Mouse (Mus musculus): ENCODE results near the gene Capza2.

The Capza2 gene

GRCm38 (mm10) chr6:17637205-17638203, 1.5 kb downstream of the Capza2 start:
- in situ Hi-C loops (cut with MboI; ENCODE audit: low sequenced_read_pairs) = no loop called here

GRCm38 (mm10) chr6:17640031-17640430, 4.0 kb downstream of the Capza2 start:
- in situ Hi-C loops (cut with MboI; ENCODE audit: low sequenced_read_pairs) = no loop called here

GRCm38 (mm10) chr6:17642739-17643138, 6.7 kb downstream of the Capza2 start:
- in situ Hi-C loops (cut with MboI; ENCODE audit: low sequenced_read_pairs) = no loop called here

DNA sequence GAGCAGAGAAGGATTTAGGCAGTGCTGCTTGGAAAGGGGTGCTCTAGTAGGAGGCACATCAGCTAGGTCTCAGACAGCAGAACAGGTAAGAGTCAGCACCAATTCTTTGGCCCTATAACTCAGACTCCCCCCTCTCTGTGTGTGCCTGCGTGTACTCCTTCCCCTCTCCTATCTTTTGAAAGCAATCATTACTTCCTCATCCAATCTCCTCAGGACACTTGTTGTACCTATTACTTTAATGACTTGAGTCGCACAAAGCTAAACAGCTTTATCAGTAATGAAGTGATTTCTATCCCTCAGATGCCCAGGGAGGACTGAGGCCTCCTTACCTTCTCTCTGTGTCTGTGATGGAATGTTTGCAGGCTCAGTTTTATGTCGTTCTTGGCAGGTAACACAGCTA, 10.1 kb downstream of the Capza2 start:
- in situ Hi-C loops (cut with MboI; ENCODE audit: low sequenced_read_pairs) = no loop called here

GRCm38 (mm10) chr6:17652132-17652531, 16.1 kb downstream of the Capza2 start:
- in situ Hi-C loops (cut with MboI; ENCODE audit: low sequenced_read_pairs) = no loop called here

- in situ Hi-C loops (cut with MboI; ENCODE audit: low sequenced_read_pairs) = no loop called here
These were observed 19.0 kb downstream of the Capza2 start for GRCm38 (mm10) chr6:17655080-17655479.

DNA sequence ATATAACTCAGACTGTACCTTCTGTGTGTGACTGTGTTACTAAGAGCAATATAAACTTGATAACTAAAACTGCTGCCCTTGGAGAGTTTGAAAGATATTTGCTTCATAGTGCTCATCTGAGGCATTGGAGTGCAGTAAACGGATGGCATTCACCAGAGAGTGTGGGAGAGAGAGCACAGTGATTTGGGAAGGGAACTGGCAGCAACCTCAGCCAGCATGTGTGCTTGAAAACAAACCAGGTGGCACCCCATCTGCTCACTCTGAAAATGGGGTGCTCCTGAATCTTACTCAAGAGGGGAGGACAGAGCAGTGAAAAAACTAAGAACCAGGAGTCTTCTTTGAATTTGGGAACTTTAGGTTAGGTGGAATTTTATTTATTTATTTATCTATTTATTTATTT, 21.3 kb downstream of the Capza2 start:
- in situ Hi-C loops (cut with MboI; ENCODE audit: low sequenced_read_pairs) = no loop called here

DNA sequence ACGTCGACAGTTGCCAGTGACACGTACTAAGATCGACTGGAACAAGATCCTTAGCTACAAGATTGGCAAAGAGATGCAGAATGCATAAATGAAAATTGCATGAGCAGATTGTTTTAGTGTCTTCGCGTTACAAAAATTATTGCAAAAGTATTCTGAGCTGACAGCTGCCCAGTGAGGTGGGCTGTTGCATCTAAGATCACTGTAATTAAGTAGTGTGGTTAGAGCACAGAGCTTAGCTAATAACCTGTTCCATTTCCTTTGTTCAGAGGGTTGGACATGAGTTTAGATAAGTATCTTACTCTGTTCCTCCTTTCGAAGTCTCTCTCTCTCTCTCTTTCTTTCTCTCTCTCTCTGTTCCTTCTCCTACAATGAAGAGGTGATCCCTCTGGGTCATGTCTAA, 29.3 kb downstream of the Capza2 start:
- in situ Hi-C loops (cut with MboI; ENCODE audit: low sequenced_read_pairs) = no loop called here

GRCm38 (mm10) chr6:17666024-17666423, 30.0 kb downstream of the Capza2 start:
- in situ Hi-C loops (cut with MboI; ENCODE audit: low sequenced_read_pairs) = no loop called here

DNA sequence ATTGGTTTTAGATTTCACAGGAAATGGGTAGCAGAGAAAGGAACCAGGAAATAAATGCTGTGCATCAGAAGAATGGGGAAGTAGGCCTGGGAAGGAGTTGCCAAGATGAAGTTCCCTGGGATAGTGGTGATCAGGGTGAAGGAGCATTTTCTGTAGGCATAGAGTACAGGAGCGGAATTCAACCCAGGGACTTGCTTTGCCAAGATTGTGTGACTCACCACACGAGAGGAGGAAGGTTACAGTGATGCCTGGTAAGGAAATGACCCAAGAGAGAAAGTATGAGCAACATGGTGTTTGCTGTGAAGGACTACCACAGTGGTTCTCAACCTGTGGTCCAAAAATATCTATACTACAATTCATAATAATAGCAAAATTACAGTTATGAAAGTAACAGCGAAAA, 31.8 kb downstream of the Capza2 start:
- in situ Hi-C loops (cut with MboI; ENCODE audit: low sequenced_read_pairs) = no loop called here

DNA sequence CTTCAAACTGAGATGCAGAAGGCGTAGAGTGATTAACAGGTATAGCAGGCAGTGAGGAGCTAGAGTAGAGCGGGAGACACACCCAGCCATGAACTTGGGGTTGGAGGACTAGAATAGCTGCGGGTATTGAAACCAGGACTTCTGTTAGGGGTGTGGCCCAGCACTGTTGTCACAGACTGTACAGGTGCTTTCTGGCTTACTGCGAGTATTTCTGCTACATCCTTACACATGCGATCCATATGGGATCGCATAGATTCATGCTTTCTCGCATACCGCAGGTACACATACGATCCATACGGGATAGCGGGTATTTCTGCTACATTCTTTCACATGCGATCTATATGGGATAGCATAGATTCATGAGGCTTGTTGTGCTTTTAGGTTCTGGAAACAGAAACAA, 32.3 kb downstream of the Capza2 start:
- in situ Hi-C loops (cut with MboI; ENCODE audit: low sequenced_read_pairs) = no loop called here

DNA sequence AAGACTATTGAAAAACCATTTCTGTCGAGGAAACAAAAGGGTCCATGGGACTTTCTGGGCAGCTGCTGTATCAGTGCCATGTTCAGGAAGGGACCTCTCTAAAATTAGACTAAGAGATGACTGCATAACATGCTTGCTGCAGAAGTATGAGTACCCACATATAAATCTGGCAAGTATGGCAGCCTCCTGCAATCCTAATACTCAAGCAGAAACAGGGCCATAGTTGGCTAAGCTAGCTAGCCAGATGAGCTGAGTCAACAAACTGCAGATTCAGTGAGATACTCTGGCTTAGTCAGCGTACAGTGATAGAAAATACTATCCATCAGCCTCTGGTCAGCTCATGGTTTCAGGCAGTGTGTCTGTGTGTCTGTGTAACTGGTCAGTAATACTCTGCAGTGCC, 33.8 kb downstream of the Capza2 start:
- in situ Hi-C loops (cut with MboI; ENCODE audit: low sequenced_read_pairs) = no loop called here

- in situ Hi-C loops (cut with MboI; ENCODE audit: low sequenced_read_pairs) = loop anchor here (5.0 kb wide), 1 partner anchor 157 kb away; no protein-coding TSS in a partner anchor
These were observed 39.2 kb downstream of the Capza2 start for GRCm38 (mm10) chr6:17675019-17675756.

DNA sequence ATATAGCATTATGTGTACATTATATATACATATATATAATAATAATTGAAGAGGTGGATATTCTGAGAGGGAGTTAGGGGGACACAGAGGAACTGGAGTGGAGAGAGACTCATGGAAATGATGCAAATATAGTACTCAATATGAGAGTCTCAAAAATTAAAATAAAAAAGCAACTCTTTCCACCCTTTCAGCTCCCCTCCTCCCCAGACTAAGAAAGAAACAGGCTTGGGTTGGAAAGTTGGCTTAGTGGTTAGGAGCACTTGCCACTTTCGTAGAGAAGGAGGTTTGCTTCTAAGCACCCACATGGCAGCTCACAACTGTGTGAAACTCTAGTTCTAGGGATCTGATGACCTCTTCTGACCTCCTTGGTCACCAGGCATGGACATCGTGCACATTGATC, 41.0 kb downstream of the Capza2 start:
- in situ Hi-C loops (cut with MboI; ENCODE audit: low sequenced_read_pairs) = loop anchor here (5.0 kb wide), 1 partner anchor 155 kb away; no protein-coding TSS in a partner anchor

- in situ Hi-C loops (cut with MboI; ENCODE audit: low sequenced_read_pairs) = no loop called here
These were observed 44.4 kb downstream of the Capza2 start for GRCm38 (mm10) chr6:17680266-17680925.

DNA sequence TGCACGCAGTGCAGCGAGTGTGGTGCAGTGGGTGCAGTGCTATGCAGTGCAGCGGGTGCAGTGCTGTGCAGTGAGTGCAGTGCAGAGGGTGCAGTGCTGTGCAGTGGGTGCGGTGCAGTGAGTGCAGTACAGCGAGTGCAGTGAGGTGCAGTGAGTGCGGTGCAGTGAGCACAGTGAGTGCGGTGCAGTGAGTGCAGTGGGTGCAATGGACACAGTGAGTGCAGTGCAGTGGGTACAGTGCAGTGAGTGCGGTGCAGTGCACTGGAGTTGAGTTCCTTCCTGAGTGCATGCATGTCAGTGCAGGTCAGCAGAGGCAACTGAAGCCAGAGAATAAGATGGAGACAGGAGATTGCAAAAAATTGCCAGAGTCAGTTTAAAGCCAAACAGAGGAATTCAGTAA, 45.8 kb downstream of the Capza2 start:
- in situ Hi-C loops (cut with MboI; ENCODE audit: low sequenced_read_pairs) = no loop called here

DNA sequence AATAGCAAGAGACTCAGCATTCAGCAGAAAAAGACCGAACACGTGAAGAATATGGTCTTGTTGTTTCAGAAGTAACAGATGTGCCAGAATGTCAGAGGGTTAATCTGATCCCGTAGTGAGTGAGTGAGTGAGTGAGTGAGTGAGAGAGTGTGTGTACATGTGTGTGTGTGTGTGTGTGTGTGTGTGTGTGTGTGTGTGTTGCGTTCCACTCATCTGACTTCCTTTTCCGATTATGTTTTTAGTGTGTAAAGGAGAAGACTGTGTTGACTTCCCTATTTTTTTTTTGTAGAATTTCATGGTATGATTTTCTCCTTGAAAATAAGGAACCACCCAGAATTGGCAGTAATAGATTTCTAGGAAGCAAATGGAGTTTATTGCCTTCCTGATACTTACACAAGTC, 52.6 kb downstream of the Capza2 start:
- in situ Hi-C loops (cut with MboI; ENCODE audit: low sequenced_read_pairs) = no loop called here

DNA sequence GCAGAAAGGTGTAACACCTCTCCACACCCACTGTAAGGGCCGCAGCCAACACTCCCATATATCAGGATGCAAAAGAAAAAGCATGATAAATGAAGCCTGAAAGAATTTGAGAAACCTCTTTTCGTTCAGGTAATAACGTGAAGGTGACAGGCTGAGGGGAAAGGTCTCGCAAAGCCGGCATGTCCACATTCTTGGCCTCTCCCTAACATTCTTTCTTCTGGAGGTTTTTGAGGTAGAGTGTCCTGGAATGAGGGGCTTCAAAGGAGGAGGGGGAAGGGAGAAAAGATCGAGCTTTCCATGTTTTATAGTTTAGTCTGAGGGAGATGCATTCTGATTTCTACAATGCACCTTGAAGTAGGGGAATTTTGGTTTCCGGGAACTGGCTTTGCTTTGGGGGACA, 56.6 kb downstream of the Capza2 start, which contains the start of gene St7:
TSS of gene St7 (plus strand) at position 287 of the 400 bp plus-strand sequence.
- in situ Hi-C loops (cut with MboI; ENCODE audit: low sequenced_read_pairs) = no loop called here

- in situ Hi-C loops (cut with MboI; ENCODE audit: low sequenced_read_pairs) = no loop called here
These were observed 57.9 kb downstream of the Capza2 start for GRCm38 (mm10) chr6:17693726-17694549.

- in situ Hi-C loops (cut with MboI; ENCODE audit: low sequenced_read_pairs) = no loop called here
These were observed 58.5 kb downstream of the Capza2 start for GRCm38 (mm10) chr6:17694550-17694951.

All from CH12F3 (cell line).